Comparison of ENCODE assay signal across 9 mouse cellular contexts in genomic region chr19:5433951-5434350, GRCm38 (mm10). TPM values are rescaled to one million over a fixed set of nuclear protein-coding genes. Genes with fewer than 3 reads are reported as not detected.
DNase-seq lines count a peak whose midpoint lies in the region; ATAC-seq and TF ChIP-seq lines count a peak whose summit lies in the region.
"Had no signal": no experiment of that assay in that cellular context is flagged by ENCODE, and none has a peak within 500 bp of the region (broad histone marks: within the 10 kb centered on the region; RNA-seq: fewer than 3 reads in every experiment).

No protein-coding gene starts in this region.

- H3K9ac ChIP-seq in heart, embryonic 16.5 days (ENCODE audit: low read length): peak overlapping the region; percentile 67
- H3K9ac ChIP-seq in liver, embryonic 16.5 days (ENCODE audit: low read depth, low read length): no peak overlapping the region

- peak overlapping the region; percentile 48 for H3K4me3 ChIP-seq in heart, embryonic 16.5 days (ENCODE audit: low read length)
- H3K4me3 ChIP-seq in G1E (ENCODE audit: low read depth, low read length): peak overlapping the region; percentile 70; the same call in 1 of the 2 replicates
- H3K4me3 ChIP-seq in hindbrain, embryonic 10.5 days: peak overlapping the region; percentile 47; the same call in 1 of the 2 replicates
- no peak overlapping the region; the same call in 1 of the 2 replicates for H3K4me3 ChIP-seq in liver, embryonic 16.5 days (ENCODE audit: low read depth, low read length)

- DNase-seq in heart, adult 18-20 months: no peak
- no peak for DNase-seq in G1E (ENCODE audit: low spot score)
- no peak for DNase-seq in hindbrain, embryonic 10.5 days (ENCODE audit: low spot score)
- DNase-seq in frontal cortex, adult 2 months (ENCODE audit: extremely low spot score in 1 of 2, low spot score in 1 of 2): no peak
- DNase-seq in right cerebral cortex, postnatal 10 days (ENCODE audit: low spot score in 2 of 2): no peak
- no peak for DNase-seq in right cerebral cortex, postnatal 4 days

- peaks cover 17% of the 10 kb centered on the region for H3K4me1 ChIP-seq in heart, embryonic 16.5 days (ENCODE audit: control insufficient read depth, insufficient read depth, low read length)
- H3K4me1 ChIP-seq in G1E (ENCODE audit: insufficient read depth, low read depth, low read length): peaks cover 26% of the 10 kb centered on the region
- H3K4me1 ChIP-seq in hindbrain, embryonic 10.5 days (replicated peaks): peaks cover 21% of the 10 kb centered on the region
- peaks cover 8% of the 10 kb centered on the region for H3K4me1 ChIP-seq in liver, embryonic 16.5 days (ENCODE audit: control insufficient read depth, low read depth, low read length)

- H3K4me2 ChIP-seq in heart, embryonic 16.5 days (ENCODE audit: low read depth, low read length): peak overlapping the region; percentile 75
- H3K4me2 ChIP-seq in liver, embryonic 16.5 days (ENCODE audit: low read depth, low read length): peak overlapping the region; percentile 63

- no peaks in the 10 kb centered on the region for H3K36me3 ChIP-seq in heart, embryonic 16.5 days (ENCODE audit: control insufficient read depth, insufficient read depth)
- H3K36me3 ChIP-seq in G1E (replicated peaks): peaks cover 15% of the 10 kb centered on the region
- no peaks in the 10 kb centered on the region for H3K36me3 ChIP-seq in hindbrain, embryonic 10.5 days
- H3K36me3 ChIP-seq in liver, embryonic 16.5 days (ENCODE audit: control insufficient read depth, insufficient read depth): no peaks in the 10 kb centered on the region

- peak overlapping the region; percentile 50 for H3K27ac ChIP-seq in heart, embryonic 16.5 days (ENCODE audit: low read length)
- H3K27ac ChIP-seq in hindbrain, embryonic 10.5 days: peak overlapping the region; percentile 87
- no peak overlapping the region for H3K27ac ChIP-seq in liver, embryonic 16.5 days (ENCODE audit: low read length)

- H3K27me3 ChIP-seq in heart, embryonic 16.5 days (ENCODE audit: control insufficient read depth, insufficient read depth, low read length): no peaks in the 10 kb centered on the region
- peaks cover 26% of the 10 kb centered on the region for H3K27me3 ChIP-seq in G1E (ENCODE audit: insufficient read depth, low read length)
- H3K27me3 ChIP-seq in hindbrain, embryonic 10.5 days (ENCODE audit: insufficient read depth, poor library complexity, severe bottlenecking): 0 out of 2 replicates have a peak, but pooled peaks cover 5% of the 10 kb centered on the region
- H3K27me3 ChIP-seq in liver, embryonic 16.5 days (ENCODE audit: control insufficient read depth, insufficient read depth, low read depth, low read length): no peaks in the 10 kb centered on the region

- no peak for TF ChIP-seq CTCF in G1E (IDR thresholded peaks at IDR 0.05; ENCODE audit: low read depth, low read length)

- no peak for ATAC-seq in heart, embryonic 16.5 days (replicated peaks; ENCODE audit: extremely low read depth, insufficient read depth, low FRiP score)
- ATAC-seq in G1E (ENCODE audit: extremely low read depth, insufficient number of reproducible peaks, low FRiP score, poor library complexity, severe bottlenecking): no peak
- ATAC-seq in liver, embryonic 16.5 days (ENCODE audit: low read depth): no peak

- 48% methylated on average over 7 of the region's 7 CpGs for WGBS in heart, embryonic 16.5 days
- WGBS in hindbrain, embryonic 10.5 days: 75% methylated on average over 7 of the region's 7 CpGs
- 52% methylated on average over 7 of the region's 7 CpGs for WGBS in liver, embryonic 16.5 days (ENCODE audit: insufficient replicate concordance)

- H3K9me3 ChIP-seq in heart, embryonic 16.5 days (replicated peaks; ENCODE audit: control insufficient read depth, low read length): no peaks in the 10 kb centered on the region
- H3K9me3 ChIP-seq in G1E (replicated peaks): no peaks in the 10 kb centered on the region
- H3K9me3 ChIP-seq in hindbrain, embryonic 10.5 days: no peaks in the 10 kb centered on the region
- H3K9me3 ChIP-seq in liver, embryonic 16.5 days (replicated peaks; ENCODE audit: control insufficient read depth, low read length): no peaks in the 10 kb centered on the region

RNA-seq across cellular contexts. Expression of gene AI837181, which starts 9.0 kb away (rescaled TPM):
- polyA plus RNA-seq in heart, embryonic 16.5 days (2015; fragmentation: Nextera tagmentation; extraction: Ambion mirVana): 34.6 and 41.8 TPM in 2 replicates
- total RNA-seq in heart, adult 18-20 months (2021): 10 to 100 TPM; 32.1 to 38.3 TPM
- total RNA-seq in G1E (2014; fragmentation: Nextera tagmentation) (29.8 and 30.5 TPM in 2 replicates), G1E (2017) (10.2 and 10.5 TPM in 2 replicates)
- 59.5 and 68.5 TPM in 2 replicates for polyA plus RNA-seq in G1E (2012)
- 53.8 and 63.9 TPM in 2 replicates for polyA plus RNA-seq in hindbrain, embryonic 10.5 days (2016; fragmentation: Nextera tagmentation; extraction: Ambion mirVana)
- polyA plus RNA-seq in liver, embryonic 16.5 days (2015; fragmentation: Nextera tagmentation; extraction: Ambion mirVana): 6.1 and 7.1 TPM in 2 replicates
- 94.3 and 95.0 TPM in 2 replicates for polyA plus RNA-seq in frontal cortex, adult 2 months (2012; rRNA removed)

RNA-seq across cellular contexts. Expression of gene Drap1, which starts 9.2 kb away (rescaled TPM):
- 219 and 232 TPM in 2 replicates for polyA plus RNA-seq in heart, embryonic 16.5 days (2015; fragmentation: Nextera tagmentation; extraction: Ambion mirVana)
- 100 to 1,000 TPM; 301 to 320 TPM for total RNA-seq in heart, adult 18-20 months (2021)
- total RNA-seq in G1E (2014; fragmentation: Nextera tagmentation) (44.6 and 46.0 TPM in 2 replicates), G1E (2017) (81.5 and 87.0 TPM in 2 replicates)
- 305 and 329 TPM in 2 replicates for polyA plus RNA-seq in G1E (2012)
- polyA plus RNA-seq in hindbrain, embryonic 10.5 days (2016; fragmentation: Nextera tagmentation; extraction: Ambion mirVana): 223 and 271 TPM in 2 replicates
- 61.4 and 64.5 TPM in 2 replicates for polyA plus RNA-seq in liver, embryonic 16.5 days (2015; fragmentation: Nextera tagmentation; extraction: Ambion mirVana)
- 305 and 342 TPM in 2 replicates for polyA plus RNA-seq in frontal cortex, adult 2 months (2012; rRNA removed)

RNA-seq across cellular contexts. Expression of gene Fosl1, which starts 13.4 kb away (rescaled TPM):
- 0.16 TPM in 1 of 2 replicates, not detected in the other for polyA plus RNA-seq in heart, embryonic 16.5 days (2015; fragmentation: Nextera tagmentation; extraction: Ambion mirVana)
- not detected for total RNA-seq in heart, adult 18-20 months (2021)
- total RNA-seq in G1E (2014; fragmentation: Nextera tagmentation) (0.90 and 3.0 TPM in 2 replicates), G1E (2017) (1.9 and 2.3 TPM in 2 replicates)
- polyA plus RNA-seq in G1E (2012): 3.4 and 3.6 TPM in 2 replicates
- not detected in 2 replicates for polyA plus RNA-seq in hindbrain, embryonic 10.5 days (2016; fragmentation: Nextera tagmentation; extraction: Ambion mirVana)
- polyA plus RNA-seq in liver, embryonic 16.5 days (2015; fragmentation: Nextera tagmentation; extraction: Ambion mirVana): not detected in 2 replicates
- polyA plus RNA-seq in frontal cortex, adult 2 months (2012; rRNA removed): 0.06 and 0.19 TPM in 2 replicates
- polyA plus RNA-seq: macrophage had no signal

RNA-seq across cellular contexts. Expression of gene Ccdc85b, which starts 23.7 kb away (rescaled TPM):
- 7.6 and 8.0 TPM in 2 replicates for polyA plus RNA-seq in heart, embryonic 16.5 days (2015; fragmentation: Nextera tagmentation; extraction: Ambion mirVana)
- 1 to 10 TPM; 6.0 to 6.7 TPM for total RNA-seq in heart, adult 18-20 months (2021)
- total RNA-seq in G1E (2014; fragmentation: Nextera tagmentation): 1.9 and 3.3 TPM in 2 replicates
- total RNA-seq in G1E (2017): 3.0 and 4.1 TPM in 2 replicates
- 13.1 and 16.9 TPM in 2 replicates for polyA plus RNA-seq in G1E (2012)
- polyA plus RNA-seq in hindbrain, embryonic 10.5 days (2016; fragmentation: Nextera tagmentation; extraction: Ambion mirVana): 6.9 and 8.6 TPM in 2 replicates
- 0.86 and 0.97 TPM in 2 replicates for polyA plus RNA-seq in liver, embryonic 16.5 days (2015; fragmentation: Nextera tagmentation; extraction: Ambion mirVana)
- polyA plus RNA-seq in frontal cortex, adult 2 months (2012; rRNA removed): 22.4 and 24.7 TPM in 2 replicates

RNA-seq across cellular contexts. Expression of gene Fibp, which starts 26.5 kb away (rescaled TPM):
- 108 TPM in 2 replicates for polyA plus RNA-seq in heart, embryonic 16.5 days (2015; fragmentation: Nextera tagmentation; extraction: Ambion mirVana)
- 10 to 100 TPM; 50.9 to 54.3 TPM for total RNA-seq in heart, adult 18-20 months (2021)
- total RNA-seq in G1E (2014; fragmentation: Nextera tagmentation) (50.8 and 53.9 TPM in 2 replicates), G1E (2017) (71.8 and 104 TPM in 2 replicates)
- polyA plus RNA-seq in G1E (2012): 42.8 and 162 TPM in 2 replicates
- 99.5 and 122 TPM in 2 replicates for polyA plus RNA-seq in hindbrain, embryonic 10.5 days (2016; fragmentation: Nextera tagmentation; extraction: Ambion mirVana)
- polyA plus RNA-seq in liver, embryonic 16.5 days (2015; fragmentation: Nextera tagmentation; extraction: Ambion mirVana): 25.9 and 27.2 TPM in 2 replicates
- polyA plus RNA-seq in frontal cortex, adult 2 months (2012; rRNA removed): 130 and 142 TPM in 2 replicates
